Mouse (Mus musculus) hindbrain, embryonic 10.5 days (tissue): ENCODE data around the gene Ncapd2. TPM values are rescaled to one million over a fixed set of nuclear protein-coding genes. Genes with fewer than 3 reads are reported as not detected.
A peak's percentile ranks its signal among the peaks of the same experiment; 100 is the strongest.

Source experiments
- DNase-seq: peaks from one replicate; pipeline ENCODE4 v3.0.0-alpha.2; 2017; ENCODE audit warnings: low spot score
- H3K27ac ChIP-seq: fragments of 300-500 bp; sonication (generic); 2 replicates; pipeline ENCODE4 v1.5.1; 2016; ENCODE audit warnings: mild to moderate bottlenecking, moderate library complexity
- H3K27me3 ChIP-seq: fragments of 300-500 bp; sonication (generic); 2 replicates; pipeline ENCODE4 v1.6.1; 2016; ENCODE audit warnings: mild to moderate bottlenecking; ENCODE audit not compliant: poor library complexity, insufficient read depth, severe bottlenecking
- H3K36me3 ChIP-seq: fragments of 300-500 bp; sonication (generic); 2 replicates; pipeline ENCODE4 v1.6.1; 2016; ENCODE audit warnings: mild to moderate bottlenecking, moderate library complexity
- H3K4me1 ChIP-seq: fragments of 300-500 bp; sonication (generic); replicated peaks from 2 replicates; pipeline ENCODE4 v1.6.1; 2016; ENCODE audit warnings: mild to moderate bottlenecking
- H3K4me3 ChIP-seq: fragments of 300-500 bp; sonication (generic); 2 replicates; pipeline ENCODE4 v1.5.1; 2016; ENCODE audit warnings: mild to moderate bottlenecking, moderate library complexity
- H3K9me3 ChIP-seq: fragments of 300-500 bp; sonication (generic); 2 replicates; pipeline ENCODE4 v1.6.1; 2016; ENCODE audit warnings: mild to moderate bottlenecking, moderate library complexity
- WGBS: fragments of 180-500 bp; shearing (Covaris S2); methylation state at CpG from one replicate; pipeline ENCODE4 v1.1.7; 2016; 5-methylcytosine and 5-hydroxymethylcytosine counted together
- polyA plus RNA-seq: library from polyadenylated mRNA; unstranded; fragments of >200 nt; fragmentation: Nextera tagmentation; extraction: Ambion mirVana; gene quantifications from 2 replicates; pipeline ENCODE4 v1.2.1, GENCODE M21; 2016

Ncapd2 gene
- polyA plus RNA-seq, 1 experiment from 2014 or later, result 199 TPM

DNA sequence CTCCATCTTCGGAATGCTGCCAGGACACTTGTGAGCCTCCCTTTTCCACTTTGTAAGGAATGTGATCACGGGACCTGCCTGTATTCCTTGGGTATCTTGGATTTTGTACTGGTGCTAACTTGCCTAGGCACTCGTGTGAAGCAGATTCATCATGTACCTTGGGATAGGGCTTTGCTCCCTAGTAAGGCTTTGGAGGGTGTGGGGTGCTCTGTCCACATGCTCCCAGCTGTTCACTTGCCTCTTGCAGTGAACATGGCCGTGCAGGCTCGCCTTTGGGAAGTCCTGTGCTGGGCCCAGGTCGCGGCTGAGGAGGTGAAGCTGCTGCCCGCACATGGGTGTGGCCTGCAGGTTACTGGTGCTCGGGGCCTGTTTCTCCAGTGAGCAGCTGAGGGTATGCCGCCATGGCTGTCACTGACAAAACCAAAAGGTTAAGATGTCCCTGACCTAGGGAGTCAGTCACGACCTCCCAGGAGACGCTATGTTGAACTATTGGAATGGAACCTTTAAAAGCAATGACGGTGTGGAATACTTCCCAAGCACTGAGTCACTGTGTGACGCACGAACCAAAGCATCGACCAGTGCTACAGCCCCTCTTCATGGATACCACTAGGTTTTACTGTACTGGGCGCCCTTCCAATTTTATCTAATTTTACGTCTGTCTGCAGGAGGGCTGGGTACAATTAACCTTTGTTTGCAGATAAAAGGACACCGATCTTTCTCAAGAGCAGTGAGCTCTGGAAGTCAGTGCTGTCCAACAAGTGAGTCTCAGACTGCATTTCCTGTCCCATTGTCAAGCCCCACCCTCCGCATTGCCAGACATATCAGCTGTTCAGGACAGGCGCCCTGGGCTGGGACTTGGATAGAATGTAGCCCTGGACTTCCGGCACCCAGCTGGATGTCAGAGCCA is 30.4 kb downstream of the Ncapd2 start:
- Histone ChIP-seq H3K36me3 (peaks cover 84% of the 10 kb centered on the region), H3K27me3 (no peaks in the 10 kb centered on the region; the same call in 1 of the 2 replicates), H3K4me1 (peaks cover 76% of the 10 kb centered on the region), H3K27ac (peak overlapping the region; percentile 50), H3K9me3 (no peaks in the 10 kb centered on the region), H3K4me3 (peak overlapping the region; percentile 18; the same call in 1 of the 2 replicates)
- DNase-seq, result peak; percentile 66
- 18% methylated on average over 22 of the region's 22 CpGs for WGBS

GRCm38 (mm10) chr6:125160558-125160853 is 31.0 kb downstream of the Ncapd2 start:
- H3K4me3 ChIP-seq, result 0 out of 2 replicates have a peak overlapping the region, but pooled peaks have one; percentile 11
- no peak for DNase-seq
- peaks cover 76% of the 10 kb centered on the region for H3K4me1 ChIP-seq
- H3K9me3 ChIP-seq, result no peaks in the 10 kb centered on the region
- H3K27ac ChIP-seq, result peak overlapping the region; percentile 50
- H3K27me3 ChIP-seq, result no peaks in the 10 kb centered on the region; the same call in 1 of the 2 replicates
- WGBS, result 68% methylated on average over 10 of the region's 10 CpGs
- H3K36me3 ChIP-seq, result peaks cover 90% of the 10 kb centered on the region

- Histone ChIP-seq H3K9me3 (no peaks in the 10 kb centered on the region), H3K27me3 (no peaks in the 10 kb centered on the region; the same call in 1 of the 2 replicates), H3K36me3 (peaks cover 94% of the 10 kb centered on the region), H3K4me1 (peaks cover 81% of the 10 kb centered on the region), H3K27ac (peak overlapping the region; percentile 50), H3K4me3 (0 out of 2 replicates have a peak overlapping the region, but pooled peaks have one; percentile 11)
- no peak for DNase-seq
- WGBS, result 85% methylated on average over 7 of the region's 7 CpGs
Observed at GRCm38 (mm10) chr6:125159773-125160557, 31.5 kb downstream of the Ncapd2 start.

- Histone ChIP-seq H3K27me3 (no peaks in the 10 kb centered on the region; the same call in 1 of the 2 replicates), H3K27ac (no peak overlapping the region), H3K36me3 (peaks cover 91% of the 10 kb centered on the region), H3K4me1 (peaks cover 81% of the 10 kb centered on the region), H3K9me3 (no peaks in the 10 kb centered on the region), H3K4me3 (no peak overlapping the region)
- 88% methylated on average over 15 of the region's 15 CpGs for WGBS
- no peak for DNase-seq
Observed at GRCm38 (mm10) chr6:125158944-125159492, 32.5 kb downstream of the Ncapd2 start.

DNA sequence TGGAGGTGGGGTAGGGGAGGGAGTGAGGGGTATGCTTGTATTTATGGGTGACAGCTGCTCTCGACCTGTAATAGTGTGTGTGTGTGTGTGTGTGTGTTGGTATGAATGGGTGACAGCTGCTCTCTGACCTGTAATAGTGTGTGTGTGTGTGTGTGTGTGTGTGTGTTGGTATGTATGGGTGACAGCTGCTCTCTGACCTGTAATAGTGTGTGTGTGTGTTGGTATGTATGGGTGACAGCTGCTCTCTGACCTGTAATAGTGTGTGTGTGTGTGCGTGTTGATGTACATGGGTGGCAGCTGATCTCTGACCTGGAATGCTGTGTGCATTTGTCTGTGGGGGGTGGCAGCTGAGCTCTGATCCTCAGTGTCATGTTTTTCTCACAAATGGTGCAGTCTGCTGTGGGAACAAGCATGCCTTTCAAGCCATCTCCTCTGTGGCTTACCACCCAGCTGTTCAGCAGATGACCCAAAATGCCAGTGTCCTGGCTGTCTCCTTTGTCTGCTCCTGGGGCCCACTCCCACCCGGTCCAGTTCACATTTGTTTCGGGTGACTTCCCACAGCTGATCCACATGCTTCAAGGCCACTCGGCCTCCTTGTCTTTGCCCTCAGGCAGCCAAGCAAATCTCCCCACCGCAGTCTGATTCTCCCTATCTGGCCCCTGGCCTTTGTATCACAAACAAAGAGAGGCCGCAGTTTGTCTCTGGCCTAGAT is 34.4 kb downstream of the Ncapd2 start:
- Histone ChIP-seq H3K27ac (peak overlapping the region; percentile 82), H3K9me3 (no peaks in the 10 kb centered on the region), H3K27me3 (no peaks in the 10 kb centered on the region; the same call in 1 of the 2 replicates), H3K4me1 (peaks cover 70% of the 10 kb centered on the region), H3K4me3 (peak overlapping the region; percentile 27), H3K36me3 (peaks cover 93% of the 10 kb centered on the region)
- WGBS, result 27% methylated on average over 7 of the region's 7 CpGs
- DNase-seq, result peak; percentile 87

- H3K27me3 ChIP-seq, result no peaks in the 10 kb centered on the region; the same call in 1 of the 2 replicates
- DNase-seq, result no peak
Observed at GRCm38 (mm10) chr6:125156491-125156890, 35.0 kb downstream of the Ncapd2 start.

DNA sequence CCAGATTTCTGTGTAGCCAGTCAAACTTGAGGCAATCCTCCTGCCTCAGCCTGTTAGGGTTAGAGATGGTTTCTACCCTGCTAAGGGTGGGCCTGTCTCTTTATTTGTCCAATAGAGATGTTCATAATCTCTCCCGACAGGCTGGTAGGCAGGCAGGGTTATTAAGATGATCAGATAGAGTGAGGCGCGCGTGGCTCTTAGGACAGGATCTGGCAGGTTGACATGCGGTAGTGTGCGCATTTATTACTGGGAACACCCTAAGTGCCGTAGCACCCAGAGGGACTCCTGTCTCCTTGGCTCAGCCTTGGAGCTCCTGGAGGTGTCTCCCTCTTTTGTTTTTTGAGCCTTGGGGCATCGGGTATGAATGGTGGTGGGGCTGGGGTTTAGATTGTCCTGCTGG is 36.2 kb downstream of the Ncapd2 start:
- peaks cover 93% of the 10 kb centered on the region for H3K36me3 ChIP-seq
- WGBS, result 88% methylated on average over 8 of the region's 8 CpGs
- no peak for DNase-seq
- no peaks in the 10 kb centered on the region; the same call in 1 of the 2 replicates for H3K27me3 ChIP-seq
- H3K4me3 ChIP-seq, result no peak overlapping the region
- no peaks in the 10 kb centered on the region for H3K9me3 ChIP-seq
- H3K4me1 ChIP-seq, result peaks cover 55% of the 10 kb centered on the region
- no peak overlapping the region for H3K27ac ChIP-seq

More at GRCm38 (mm10) chr6:125156491-125156890, 35.0 kb downstream of the Ncapd2 start:
- H3K9me3 ChIP-seq, result no peaks in the 10 kb centered on the region
- WGBS, result 76% methylated on average over 3 of the region's 3 CpGs
- H3K4me1 ChIP-seq, result peaks cover 67% of the 10 kb centered on the region
- H3K36me3 ChIP-seq, result peaks cover 93% of the 10 kb centered on the region
- peak overlapping the region; percentile 82; the same call in 1 of the 2 replicates for H3K27ac ChIP-seq
- H3K4me3 ChIP-seq, result peak overlapping the region; percentile 23

- H3K9me3 ChIP-seq, result no peaks in the 10 kb centered on the region
- peaks cover 90% of the 10 kb centered on the region for H3K36me3 ChIP-seq
- H3K27me3 ChIP-seq, result no peaks in the 10 kb centered on the region
- H3K27ac ChIP-seq, result no peak overlapping the region
- no peak for DNase-seq
- H3K4me1 ChIP-seq, result peaks cover 52% of the 10 kb centered on the region
- H3K4me3 ChIP-seq, result no peak overlapping the region
Observed at GRCm38 (mm10) chr6:125154550-125154949, 37.0 kb downstream of the Ncapd2 start.

GRCm38 (mm10) chr6:125153682-125154081 is 37.8 kb downstream of the Ncapd2 start:
- Histone ChIP-seq H3K36me3 (peaks cover 89% of the 10 kb centered on the region), H3K4me3 (no peak overlapping the region), H3K9me3 (no peaks in the 10 kb centered on the region), H3K4me1 (peaks cover 53% of the 10 kb centered on the region), H3K27me3 (no peaks in the 10 kb centered on the region), H3K27ac (no peak overlapping the region)
- no peak for DNase-seq
- WGBS, result 90% methylated on average over 4 of the region's 4 CpGs

GRCm38 (mm10) chr6:125153018-125153389 is 38.5 kb downstream of the Ncapd2 start:
- Histone ChIP-seq H3K4me1 (peaks cover 55% of the 10 kb centered on the region), H3K4me3 (no peak overlapping the region), H3K27me3 (no peaks in the 10 kb centered on the region), H3K27ac (no peak overlapping the region), H3K9me3 (no peaks in the 10 kb centered on the region), H3K36me3 (peaks cover 91% of the 10 kb centered on the region)
- WGBS, result 84% methylated on average over 5 of the region's 5 CpGs
- DNase-seq, result no peak

- no peak overlapping the region for H3K4me3 ChIP-seq
- peaks cover 55% of the 10 kb centered on the region for H3K4me1 ChIP-seq
- H3K36me3 ChIP-seq, result peaks cover 86% of the 10 kb centered on the region
- H3K9me3 ChIP-seq, result no peaks in the 10 kb centered on the region
- 86% methylated on average over 22 of the region's 22 CpGs for WGBS
- DNase-seq, result no peak
- H3K27me3 ChIP-seq, result no peaks in the 10 kb centered on the region
- H3K27ac ChIP-seq, result 0 out of 2 replicates have a peak overlapping the region, but pooled peaks have one; percentile 50
Observed at GRCm38 (mm10) chr6:125152212-125153017, 39.1 kb downstream of the Ncapd2 start.
